Mouse (Mus musculus): Measurements from ENCODE around the gene Zfp65.

DNA sequence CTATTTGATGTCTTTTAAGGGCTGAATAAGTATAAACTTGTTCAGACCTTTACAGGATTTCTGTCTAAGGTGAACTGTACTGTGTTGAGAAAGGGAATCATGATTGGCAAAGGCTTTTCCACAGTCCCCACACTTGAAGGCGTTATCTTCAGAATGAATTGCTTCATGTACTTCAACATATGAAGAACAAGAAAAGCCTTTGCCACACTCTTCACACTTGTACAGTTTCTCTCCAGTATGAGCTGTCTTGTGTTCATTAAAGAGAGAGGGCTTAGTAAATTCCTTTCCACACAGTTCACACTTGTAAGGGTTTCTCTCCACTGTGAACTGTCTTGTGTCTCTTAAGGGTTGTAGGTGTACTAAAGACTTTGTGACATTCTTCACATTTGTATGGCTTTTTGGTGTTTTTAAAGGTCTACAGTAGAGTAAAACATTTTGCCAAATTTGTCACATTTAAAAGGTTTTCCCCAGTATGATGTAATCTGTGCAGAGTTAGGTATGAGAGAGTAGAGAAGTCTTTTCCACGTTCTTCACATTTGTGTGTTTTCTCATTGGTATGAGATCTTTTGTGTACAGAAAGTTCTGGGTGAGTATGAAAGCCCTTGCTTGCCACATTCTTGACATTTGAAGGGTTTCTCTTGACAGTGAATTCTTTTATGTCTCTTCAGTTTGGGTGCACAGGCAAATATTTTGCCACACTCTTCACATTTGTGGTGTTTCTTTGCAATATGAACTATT, 34.2 kb upstream of the Zfp65 start:
- TF ChIP-seq CTCF (IDR thresholded peaks at IDR 0.05; ENCODE audit: low read depth) (no peak), EP300 (IDR thresholded peaks at IDR 0.05; ENCODE audit: low read depth) (no peak)
